Mouse (Mus musculus) sigmoid colon, adult 10 weeks (tissue): ENCODE data around the gene Cnst. TPM values are rescaled to one million over a fixed set of nuclear protein-coding genes. Genes with fewer than 3 reads are reported as not detected.

Experiments used
- polyA plus RNA-seq: library from polyadenylated mRNA; stranded (reverse); fragments of 350-450 nt; fragmentation: Illumina TruSeq; extraction: RNeasy Lipid Tissue Mini Kit (QIAGEN cat#74804); gene quantifications from one replicate; pipeline ENCODE4 v1.2.3, GENCODE M21; 2014; ENCODE audit warnings: low read depth, low replicate concordance

The Cnst gene
- 48.2 TPM for polyA plus RNA-seq

GRCm38 (mm10) chr1:179545768-179546550, at the start of gene Cnst, which contains the start of gene Tfb2m:
TSS of gene Cnst (plus strand) at chr1:179546370.
TSS of gene Tfb2m (minus strand) at chr1:179546267.

GRCm38 (mm10) chr1:179517713-179518465, 28.3 kb upstream of the Cnst start, which contains the start of gene Smyd3:
TSS of gene Smyd3 (minus strand) at chr1:179518041.

GRCm38 (mm10) chr1:179668013-179668805, 122.0 kb downstream of the Cnst start, which contains the start of gene Sccpdh:
TSS of gene Sccpdh (plus strand) at chr1:179668210.

Other genes starting within 250 kb of the Cnst start
- gene Smyd3, start 28.3 kb upstream of the Cnst start, polyA plus RNA-seq, result 4.4 TPM
- gene Tfb2m, start 103 bp upstream of the Cnst start, polyA plus RNA-seq, result 156 TPM
- 51.3 TPM for gene Sccpdh, start 121.8 kb downstream of the Cnst start, polyA plus RNA-seq
- gene Kif28, start 198.9 kb downstream of the Cnst start, polyA plus RNA-seq, result not detected